In the genomic region with DNA sequence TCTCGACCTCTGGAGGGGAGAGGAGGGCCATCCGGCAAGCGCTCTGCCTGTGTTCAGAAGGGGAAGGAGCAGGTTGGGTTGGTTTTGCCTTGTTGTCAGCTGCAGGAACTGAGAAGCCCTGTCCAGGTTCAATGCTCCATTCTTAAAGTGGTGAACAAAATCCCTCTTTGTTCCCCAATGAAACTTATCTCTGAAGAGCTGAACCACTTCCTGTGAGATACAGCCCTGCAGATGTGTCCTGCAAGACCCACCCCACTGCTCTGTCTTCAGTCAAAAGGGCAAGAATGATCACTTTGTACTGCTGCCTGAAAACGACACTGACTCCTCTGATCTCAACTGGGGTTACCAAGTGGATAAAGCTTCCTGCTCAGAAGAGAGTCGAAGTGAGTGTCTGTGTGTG, we compare ENCODE assay signal across 12 mouse cellular contexts.
DNase-seq lines count a peak whose midpoint lies in the region; ATAC-seq and TF ChIP-seq lines count a peak whose summit lies in the region.
"Had no signal": no experiment of that assay in that cellular context is flagged by ENCODE, and none has a peak within 500 bp of the region (broad histone marks: within the 10 kb centered on the region; RNA-seq: fewer than 3 reads in every experiment).

No protein-coding gene starts in this region.

- no peaks in the 10 kb centered on the region for H3K36me3 ChIP-seq in hindbrain, embryonic 16.5 days (ENCODE audit: control insufficient read depth, insufficient read depth, low read length)
- no peaks in the 10 kb centered on the region for H3K36me3 ChIP-seq in hindbrain, embryonic 13.5 days
- no peaks in the 10 kb centered on the region for H3K36me3 ChIP-seq in thymus, adult 2 months (ENCODE audit: control insufficient read depth, insufficient read depth, low read length)
- H3K36me3 ChIP-seq in embryonic facial prominence, embryonic 11.5 days (replicated peaks; ENCODE audit: control insufficient read depth, insufficient read depth, low read depth, low read length) = no peaks in the 10 kb centered on the region
- H3K36me3 ChIP-seq: limb, embryonic 12.5 days had no signal

- H3K9ac ChIP-seq in hindbrain, embryonic 16.5 days (ENCODE audit: low read depth, low read length) = no peak overlapping the region
- H3K9ac ChIP-seq in hindbrain, embryonic 13.5 days = no peak overlapping the region
- no peak overlapping the region for H3K9ac ChIP-seq in embryonic facial prominence, embryonic 11.5 days (replicated peaks; ENCODE audit: low read length)
- H3K9ac ChIP-seq: limb, embryonic 12.5 days had no signal

- TF ChIP-seq POLR2A in thymus, adult 2 months (IDR thresholded peaks at IDR 0.05; ENCODE audit: control insufficient read depth, extremely low read depth, insufficient read depth, low read length, poor library complexity) = no peak

- peaks cover 3% of the 10 kb centered on the region; the same call in 1 of the 2 replicates for H3K9me3 ChIP-seq in hindbrain, embryonic 16.5 days (ENCODE audit: control insufficient read depth, low read length)
- no peaks in the 10 kb centered on the region for H3K9me3 ChIP-seq in hindbrain, embryonic 13.5 days
- no peaks in the 10 kb centered on the region for H3K9me3 ChIP-seq in embryonic facial prominence, embryonic 11.5 days (replicated peaks; ENCODE audit: control insufficient read depth, low read length)

- ATAC-seq in hindbrain, embryonic 16.5 days = peak; percentile 48
- no peak for ATAC-seq in hindbrain, embryonic 13.5 days (ENCODE audit: low FRiP score)
- no peak for ATAC-seq in embryonic facial prominence, embryonic 11.5 days (replicated peaks; ENCODE audit: insufficient number of reproducible peaks, low FRiP score, low TSS enrichment, low read depth)

- no peak overlapping the region for H3K27ac ChIP-seq in hindbrain, embryonic 16.5 days (ENCODE audit: low read depth, low read length)
- H3K27ac ChIP-seq in hindbrain, embryonic 13.5 days = no peak overlapping the region
- H3K27ac ChIP-seq in thymus, adult 2 months (ENCODE audit: control insufficient read depth, insufficient read depth, low read length) = no peak overlapping the region
- H3K27ac ChIP-seq in embryonic facial prominence, embryonic 11.5 days (replicated peaks; ENCODE audit: low read depth, low read length) = no peak overlapping the region
- H3K27ac ChIP-seq: limb, embryonic 12.5 days had no signal

- peak; percentile 1 for DNase-seq in thymus, adult 2 months
- no peak for DNase-seq in thymus, adult 18-20 months
- DNase-seq in embryonic facial prominence, embryonic 11.5 days (ENCODE audit: low spot score) = peak; percentile 16
- peak; percentile 9 for DNase-seq in thymus, postnatal 4 days
- no peak for DNase-seq in spleen, postnatal 10 days (ENCODE audit: low spot score in 2 of 2)
- no peak for DNase-seq in adrenal gland, adult 8-10 months
- DNase-seq: cerebellum, adult 8-10 months; heart, postnatal 4 days; lung, postnatal 36 days had no signal

- H3K4me2 ChIP-seq in hindbrain, embryonic 16.5 days (ENCODE audit: low read length) = no peak overlapping the region
- H3K4me2 ChIP-seq in hindbrain, embryonic 13.5 days = no peak overlapping the region
- H3K4me2 ChIP-seq in embryonic facial prominence, embryonic 11.5 days (ENCODE audit: low read depth, low read length) = no peak overlapping the region
- H3K4me2 ChIP-seq: limb, embryonic 12.5 days had no signal

- WGBS in hindbrain, embryonic 16.5 days = 47% methylated on average over 5 of the region's 5 CpGs
- WGBS in hindbrain, embryonic 13.5 days = 55% methylated on average over 5 of the region's 5 CpGs
- WGBS in thymus, adult 2 months = 3% methylated on average over 5 of the region's 5 CpGs
- WGBS in embryonic facial prominence, embryonic 11.5 days = 18% methylated on average over 5 of the region's 5 CpGs

- H3K4me1 ChIP-seq in hindbrain, embryonic 16.5 days (ENCODE audit: control insufficient read depth, insufficient read depth, low read depth, low read length) = no peaks in the 10 kb centered on the region
- H3K4me1 ChIP-seq in hindbrain, embryonic 13.5 days (replicated peaks) = no peaks in the 10 kb centered on the region
- 0 out of 2 replicates have a peak, but pooled peaks cover 6% of the 10 kb centered on the region for H3K4me1 ChIP-seq in thymus, adult 2 months (replicated peaks; ENCODE audit: control insufficient read depth, insufficient read depth, low read length)
- H3K4me1 ChIP-seq in embryonic facial prominence, embryonic 11.5 days (ENCODE audit: control insufficient read depth, insufficient read depth, low read length) = no peaks in the 10 kb centered on the region

- no peak overlapping the region for H3K4me3 ChIP-seq in hindbrain, embryonic 16.5 days (ENCODE audit: low read length)
- H3K4me3 ChIP-seq in hindbrain, embryonic 13.5 days = no peak overlapping the region
- H3K4me3 ChIP-seq in thymus, adult 2 months (ENCODE audit: control insufficient read depth, insufficient read depth, low read length) = no peak overlapping the region
- no peak overlapping the region for H3K4me3 ChIP-seq in embryonic facial prominence, embryonic 11.5 days (ENCODE audit: low read depth, low read length)
- H3K4me3 ChIP-seq: limb, embryonic 12.5 days had no signal

- no peak for TF ChIP-seq CTCF in thymus, adult 2 months (IDR thresholded peaks at IDR 0.05; ENCODE audit: borderline replicate concordance, control insufficient read depth, extremely low read depth, insufficient read depth, low read length, poor library complexity)

- H3K27me3 ChIP-seq in hindbrain, embryonic 16.5 days (replicated peaks; ENCODE audit: control insufficient read depth, insufficient read depth, low read length) = no peaks in the 10 kb centered on the region
- H3K27me3 ChIP-seq in hindbrain, embryonic 13.5 days = no peaks in the 10 kb centered on the region
- no peaks in the 10 kb centered on the region for H3K27me3 ChIP-seq in thymus, adult 2 months (ENCODE audit: control insufficient read depth, insufficient read depth, low read length)
- H3K27me3 ChIP-seq in embryonic facial prominence, embryonic 11.5 days (ENCODE audit: control insufficient read depth, insufficient read depth, low read length) = no peaks in the 10 kb centered on the region
- H3K27me3 ChIP-seq: limb, embryonic 12.5 days had no signal

Comparison
In these comparisons a context has a peak if more than half of its experiments do, and no peak if none do; other contexts are left out.
1. DNase-seq: peak in thymus, adult 2 months (single experiment), embryonic facial prominence, embryonic 11.5 days (single experiment) and thymus, postnatal 4 days (single experiment); none in thymus, adult 18-20 months (0 of 2), spleen, postnatal 10 days (0 of 2) and adrenal gland, adult 8-10 months (single experiment).